Mouse (Mus musculus): ENCODE data around the gene Zfp367. TPM values are rescaled to one million over a fixed set of nuclear protein-coding genes. Genes with fewer than 3 reads are reported as not detected.
A peak's percentile ranks its signal among the peaks of the same experiment; 100 is the strongest.

The Zfp367 gene
- polyA plus RNA-seq, 1 experiment from 2014 or later, result 15.6 TPM

GRCm38 (mm10) chr13:64153751-64154267, 807 bp upstream of the Zfp367 start:
- Histone ChIP-seq H3K9me3 (no peaks in the 10 kb centered on the region), H3K9ac (peak overlapping the region; percentile 51; the same call in 1 of the 2 replicates), H3K4me3 (peak overlapping the region; percentile 90), H3K4me1 (peaks cover 32% of the 10 kb centered on the region), H3K36me3 (no peaks in the 10 kb centered on the region), H3K27me3 (no peaks in the 10 kb centered on the region), H3K27ac (peak overlapping the region; percentile 55; the same call in 1 of the 2 replicates), H3K4me2 (peak overlapping the region; percentile 87)
- peak; percentile 53 for ATAC-seq (ENCODE audit: insufficient number of reproducible peaks, insufficient read depth, low FRiP score, low TSS enrichment, low read depth)
- 1% methylated on average over 18 of the region's 18 CpGs for WGBS

GRCm38 (mm10) chr13:64152671-64153082, 325 bp downstream of the Zfp367 start:
- Histone ChIP-seq H3K9me3 (no peaks in the 10 kb centered on the region), H3K4me1 (peaks cover 32% of the 10 kb centered on the region), H3K4me3 (peak overlapping the region; percentile 90), H3K27ac (peak overlapping the region; percentile 91), H3K9ac (peak overlapping the region; percentile 83), H3K36me3 (no peaks in the 10 kb centered on the region), H3K27me3 (no peaks in the 10 kb centered on the region), H3K4me2 (peak overlapping the region; percentile 87)
- peak; percentile 22; the same call in 1 of the 2 replicates for ATAC-seq (ENCODE audit: insufficient number of reproducible peaks, insufficient read depth, low FRiP score, low TSS enrichment, low read depth)
- under 1% methylated on average over 58 of the region's 61 CpGs for WGBS

- peak overlapping the region; percentile 87 for H3K4me2 ChIP-seq
- H3K27ac ChIP-seq, result peak overlapping the region; percentile 91
- H3K36me3 ChIP-seq, result no peaks in the 10 kb centered on the region
- peak overlapping the region; percentile 90 for H3K4me3 ChIP-seq
- no peaks in the 10 kb centered on the region for H3K27me3 ChIP-seq
- ATAC-seq (ENCODE audit: insufficient number of reproducible peaks, insufficient read depth, low FRiP score, low TSS enrichment, low read depth), result peak; percentile 27; the same call in 1 of the 2 replicates
- H3K4me1 ChIP-seq, result peaks cover 32% of the 10 kb centered on the region
- WGBS, result under 1% methylated on average over 36 of the region's 42 CpGs
- peak overlapping the region; percentile 83 for H3K9ac ChIP-seq
- H3K9me3 ChIP-seq, result no peaks in the 10 kb centered on the region
These were observed 747 bp downstream of the Zfp367 start for GRCm38 (mm10) chr13:64152241-64152669.

- Histone ChIP-seq H3K36me3 (no peaks in the 10 kb centered on the region), H3K4me2 (no peak overlapping the region), H3K9me3 (no peaks in the 10 kb centered on the region), H3K27me3 (no peaks in the 10 kb centered on the region), H3K4me3 (no peak overlapping the region), H3K27ac (no peak overlapping the region), H3K4me1 (peaks cover 26% of the 10 kb centered on the region), H3K9ac (0 out of 2 replicates have a peak overlapping the region, but pooled peaks have one; percentile 27)
- no peak for ATAC-seq (ENCODE audit: insufficient number of reproducible peaks, insufficient read depth, low FRiP score, low TSS enrichment, low read depth)
- 72% methylated on average over 5 of the region's 5 CpGs for WGBS
These were observed 2.9 kb downstream of the Zfp367 start for GRCm38 (mm10) chr13:64150121-64150520.

GRCm38 (mm10) chr13:64129616-64130375, 23.2 kb downstream of the Zfp367 start:
- H3K27ac ChIP-seq, result 0 out of 2 replicates have a peak overlapping the region, but pooled peaks have one; percentile 69
- H3K9ac ChIP-seq, result peak overlapping the region; percentile 78
- H3K27me3 ChIP-seq, result no peaks in the 10 kb centered on the region
- ATAC-seq (ENCODE audit: insufficient number of reproducible peaks, insufficient read depth, low FRiP score, low TSS enrichment, low read depth), result no peak
- H3K4me3 ChIP-seq, result peak overlapping the region; percentile 59
- H3K36me3 ChIP-seq, result peaks cover 11% of the 10 kb centered on the region
- H3K9me3 ChIP-seq, result no peaks in the 10 kb centered on the region
- peak overlapping the region; percentile 83 for H3K4me2 ChIP-seq
- peaks cover 13% of the 10 kb centered on the region; the same call in 1 of the 2 replicates for H3K4me1 ChIP-seq
- 31% methylated on average over 15 of the region's 15 CpGs for WGBS

- peak within 1 kb of the TSS; percentile 83 for H3K4me2 ChIP-seq
- ATAC-seq (ENCODE audit: insufficient number of reproducible peaks, insufficient read depth, low FRiP score, low TSS enrichment, low read depth), result peak; percentile 70
- no peaks in the 10 kb centered on the region for H3K27me3 ChIP-seq
- H3K4me1 ChIP-seq, result peaks cover 13% of the 10 kb centered on the region; the same call in 1 of the 2 replicates
- no peaks in the 10 kb centered on the region for H3K9me3 ChIP-seq
- H3K27ac ChIP-seq, result peak within 1 kb of the TSS; percentile 69
- H3K36me3 ChIP-seq, result peaks cover 4% of the 10 kb centered on the region; the same call in 1 of the 2 replicates
- peak within 1 kb of the TSS; percentile 78 for H3K9ac ChIP-seq
- WGBS, result 6% methylated on average over 44 of the region's 44 CpGs
- peak within 1 kb of the TSS; percentile 59 for H3K4me3 ChIP-seq
These were observed 24.0 kb downstream of the Zfp367 start, which contains the start of gene Slc35d2 for GRCm38 (mm10) chr13:64128858-64129615. Slc35d2 (minus strand) TSS chr13:64129368.

GRCm38 (mm10) chr13:64126316-64126715, 26.7 kb downstream of the Zfp367 start:
- no peak overlapping the region for H3K4me2 ChIP-seq
- no peaks in the 10 kb centered on the region for H3K27me3 ChIP-seq
- H3K9me3 ChIP-seq, result peaks cover 7% of the 10 kb centered on the region; the same call in 1 of the 2 replicates
- no peak overlapping the region for H3K4me3 ChIP-seq
- no peak overlapping the region for H3K9ac ChIP-seq
- no peak overlapping the region for H3K27ac ChIP-seq
- H3K4me1 ChIP-seq, result peaks cover 13% of the 10 kb centered on the region; the same call in 1 of the 2 replicates
- ATAC-seq (ENCODE audit: insufficient number of reproducible peaks, insufficient read depth, low FRiP score, low TSS enrichment, low read depth), result no peak
- WGBS, result 53% methylated on average over 4 of the region's 4 CpGs
- H3K36me3 ChIP-seq, result no peaks in the 10 kb centered on the region

GRCm38 (mm10) chr13:64124886-64125285, 28.1 kb downstream of the Zfp367 start:
- Histone ChIP-seq H3K9ac (no peak overlapping the region), H3K27me3 (no peaks in the 10 kb centered on the region), H3K4me1 (peaks cover 13% of the 10 kb centered on the region; the same call in 1 of the 2 replicates), H3K9me3 (peaks cover 7% of the 10 kb centered on the region; the same call in 1 of the 2 replicates), H3K4me3 (no peak overlapping the region), H3K27ac (no peak overlapping the region), H3K4me2 (no peak overlapping the region), H3K36me3 (no peaks in the 10 kb centered on the region)
- ATAC-seq (ENCODE audit: insufficient number of reproducible peaks, insufficient read depth, low FRiP score, low TSS enrichment, low read depth), result no peak
- WGBS, result 92% methylated on average over 6 of the region's 6 CpGs

- H3K4me1 ChIP-seq, result peaks cover 9% of the 10 kb centered on the region; the same call in 1 of the 2 replicates
- no peak for ATAC-seq (ENCODE audit: insufficient number of reproducible peaks, insufficient read depth, low FRiP score, low TSS enrichment, low read depth)
- H3K36me3 ChIP-seq, result no peaks in the 10 kb centered on the region
- H3K9me3 ChIP-seq, result peaks cover 7% of the 10 kb centered on the region; the same call in 1 of the 2 replicates
- no peak overlapping the region for H3K9ac ChIP-seq
- H3K27ac ChIP-seq, result no peak overlapping the region
- no peak overlapping the region for H3K4me3 ChIP-seq
- 31% methylated on average over 6 of the region's 6 CpGs for WGBS
- H3K27me3 ChIP-seq, result no peaks in the 10 kb centered on the region
- H3K4me2 ChIP-seq, result no peak overlapping the region
These were observed 29.4 kb downstream of the Zfp367 start for GRCm38 (mm10) chr13:64123491-64124188.

GRCm38 (mm10) chr13:64120760-64121159, 32.2 kb downstream of the Zfp367 start:
- H3K27me3 ChIP-seq, result no peaks in the 10 kb centered on the region
- H3K4me3 ChIP-seq, result no peak overlapping the region
- no peak overlapping the region for H3K27ac ChIP-seq
- H3K36me3 ChIP-seq, result no peaks in the 10 kb centered on the region
- no peak for ATAC-seq (ENCODE audit: insufficient number of reproducible peaks, insufficient read depth, low FRiP score, low TSS enrichment, low read depth)
- no peak overlapping the region for H3K9ac ChIP-seq
- H3K4me2 ChIP-seq, result no peak overlapping the region
- 53% methylated on average over 4 of the region's 4 CpGs for WGBS
- no peaks in the 10 kb centered on the region for H3K4me1 ChIP-seq
- peaks cover 7% of the 10 kb centered on the region; the same call in 1 of the 2 replicates for H3K9me3 ChIP-seq

- 56% methylated on average over 2 of the region's 2 CpGs for WGBS
- no peaks in the 10 kb centered on the region for H3K9me3 ChIP-seq
- H3K9ac ChIP-seq, result no peak overlapping the region
- no peak overlapping the region for H3K4me2 ChIP-seq
- no peaks in the 10 kb centered on the region for H3K4me1 ChIP-seq
- no peak overlapping the region for H3K4me3 ChIP-seq
- no peak for ATAC-seq (ENCODE audit: insufficient number of reproducible peaks, insufficient read depth, low FRiP score, low TSS enrichment, low read depth)
- no peaks in the 10 kb centered on the region for H3K27me3 ChIP-seq
- H3K27ac ChIP-seq, result no peak overlapping the region
- H3K36me3 ChIP-seq, result no peaks in the 10 kb centered on the region
These were observed 35.6 kb downstream of the Zfp367 start for GRCm38 (mm10) chr13:64117442-64117841.

Measured in embryonic facial prominence, embryonic 13.5 days (tissue).